Comparison of ENCODE assay signal across 13 mouse cellular contexts in the genomic region with DNA sequence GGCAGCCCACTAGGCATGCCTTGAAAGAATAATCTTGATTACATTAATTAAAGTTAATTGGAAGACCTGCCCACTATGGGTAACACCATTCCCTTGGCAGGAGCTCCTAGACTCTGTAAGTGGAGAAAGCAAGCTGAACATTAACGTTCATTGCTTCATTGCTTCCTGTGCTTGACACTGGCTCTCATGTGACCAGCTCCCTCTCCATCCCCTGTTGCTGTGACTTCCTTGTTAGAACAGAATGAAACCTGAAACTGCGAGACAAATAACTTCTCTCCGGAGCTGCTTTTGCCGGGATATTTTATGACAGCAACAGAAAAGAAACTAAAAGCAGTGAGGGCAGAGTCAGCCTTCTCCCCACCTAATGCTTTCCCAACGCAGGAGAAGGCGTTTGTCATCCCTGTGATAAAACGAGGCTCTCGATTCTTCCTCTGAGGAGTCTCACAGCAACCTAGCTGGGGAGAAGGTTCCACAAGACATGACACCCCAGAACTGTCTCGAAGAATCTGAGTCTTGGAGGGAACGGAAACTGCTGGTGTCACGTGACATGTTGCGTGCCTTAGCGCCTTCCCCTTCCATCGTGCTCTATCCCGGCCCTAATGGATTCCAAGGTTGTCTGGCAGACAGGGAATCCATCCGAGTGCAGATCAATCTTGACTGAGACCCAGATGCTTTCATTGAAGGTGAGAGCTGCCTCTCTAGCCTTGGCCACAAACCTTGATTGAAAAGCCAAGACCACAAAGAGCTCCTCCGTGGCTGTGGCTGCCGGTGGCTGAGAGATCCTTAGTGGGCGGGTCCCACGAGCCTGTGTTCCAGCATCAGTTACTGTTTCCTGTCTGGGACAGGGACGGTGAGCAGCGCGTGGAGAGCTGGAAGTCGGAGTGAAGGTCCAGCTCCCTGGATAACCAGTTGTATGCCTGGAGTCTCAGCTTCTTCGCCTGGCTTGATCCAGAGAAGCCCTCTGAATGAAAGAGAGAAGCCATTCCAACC. TPM values are rescaled to one million over a fixed set of nuclear protein-coding genes. Genes with fewer than 3 reads are reported as not detected.
DNase-seq lines count a peak whose midpoint lies in the region; ATAC-seq and TF ChIP-seq lines count a peak whose summit lies in the region.
"Had no signal": no experiment of that assay in that cellular context is flagged by ENCODE, and none has a peak within 500 bp of the region (broad histone marks: within the 10 kb centered on the region; RNA-seq: fewer than 3 reads in every experiment).

No protein-coding gene starts in this region.

- 70% methylated on average over 25 of the region's 25 CpGs for WGBS in lung, postnatal 0 days
- 85% methylated on average over 25 of the region's 25 CpGs for WGBS in limb, embryonic 10.5 days

- peak overlapping the region; percentile 63 for H3K27ac ChIP-seq in gastrocnemius, adult 2 months
- H3K27ac ChIP-seq in lung, postnatal 0 days (ENCODE audit: low read length), result no peak overlapping the region
- H3K27ac ChIP-seq in limb, embryonic 10.5 days, result peak overlapping the region; percentile 42; the same call in 1 of the 2 replicates

- no peak for DNase-seq in gastrocnemius, adult 2 months
- DNase-seq in gastrocnemius, postnatal 4 days (ENCODE audit: low spot score in 2 of 2), result no peak
- DNase-seq in lung, postnatal 0 days (ENCODE audit: low spot score), result peak; percentile 57
- no peak for DNase-seq in lung, postnatal 25 days (ENCODE audit: low spot score)
- DNase-seq in limb, embryonic 10.5 days (ENCODE audit: low spot score), result no peak
- peak; percentile 42 for DNase-seq in splenic B cell, adult 2 months (ENCODE audit: low read depth, low spot score)
- DNase-seq in left cerebral cortex, postnatal 25 days (ENCODE audit: low spot score in 2 of 2), result no peak
- no peak for DNase-seq in cerebellum, adult 8-10 months
- DNase-seq: cerebellum, postnatal 14 days; heart, postnatal 14 days; kidney, postnatal 25 days; lung, postnatal 36 days had no signal

- H3K27me3 ChIP-seq in lung, postnatal 0 days (replicated peaks; ENCODE audit: insufficient read depth, low read length), result no peaks in the 10 kb centered on the region
- H3K27me3 ChIP-seq in limb, embryonic 10.5 days (ENCODE audit: low read depth, poor library complexity, severe bottlenecking), result no peaks in the 10 kb centered on the region
- H3K27me3 ChIP-seq in splenic B cell, adult 2 months (ENCODE audit: control insufficient read depth, insufficient read depth, low read length, poor library complexity, severe bottlenecking), result no peaks in the 10 kb centered on the region
- H3K27me3 ChIP-seq: Patski had no signal

- peaks cover 10% of the 10 kb centered on the region; the same call in 1 of the 2 replicates for H3K4me1 ChIP-seq in lung, postnatal 0 days (ENCODE audit: insufficient read depth, low read depth, low read length)
- H3K4me1 ChIP-seq in limb, embryonic 10.5 days, result peaks cover 38% of the 10 kb centered on the region

- no peak for ATAC-seq in lung, postnatal 0 days
- ATAC-seq: Patski had no signal

- peak overlapping the region; percentile 45 for H3K4me3 ChIP-seq in gastrocnemius, adult 2 months
- H3K4me3 ChIP-seq in lung, postnatal 0 days (ENCODE audit: low read depth, low read length), result no peak overlapping the region
- H3K4me3 ChIP-seq in limb, embryonic 10.5 days, result no peak overlapping the region

- no peak overlapping the region for H3K9ac ChIP-seq in lung, postnatal 0 days (replicated peaks; ENCODE audit: low read depth)

- no peaks in the 10 kb centered on the region for H3K9me3 ChIP-seq in lung, postnatal 0 days (ENCODE audit: low read length)
- H3K9me3 ChIP-seq in limb, embryonic 10.5 days (replicated peaks), result no peaks in the 10 kb centered on the region

- TF ChIP-seq CTCF in gastrocnemius, adult 2 months (IDR thresholded peaks at IDR 0.05), result no peak
- TF ChIP-seq CTCF in lung, postnatal 0 days (IDR thresholded peaks at IDR 0.05), result no peak

- intact Hi-C loops in gastrocnemius, adult 2 months (cut with DNase I), result no loop called here
- intact Hi-C loops in left cerebral cortex, postnatal 25 days (cut with DNase I), result no loop called here

- H3K4me2 ChIP-seq in lung, postnatal 0 days (replicated peaks; ENCODE audit: low read depth, low read length), result no peak overlapping the region

- TF ChIP-seq EP300 in lung, postnatal 0 days (IDR thresholded peaks at IDR 0.05), result no peak

- no peaks in the 10 kb centered on the region for H3K36me3 ChIP-seq in lung, postnatal 0 days (ENCODE audit: insufficient read depth, low read length)
- H3K36me3 ChIP-seq in limb, embryonic 10.5 days, result peaks cover 14% of the 10 kb centered on the region
- H3K36me3 ChIP-seq in splenic B cell, adult 2 months (ENCODE audit: control insufficient read depth, insufficient read depth, low read length, poor library complexity, severe bottlenecking), result no peaks in the 10 kb centered on the region

RNA-seq across cellular contexts. Expression of a gene that starts 3.2 kb away (rescaled TPM):
- total RNA-seq in gastrocnemius, adult 2 months (2021), result 1 to 10 TPM in 1 of 2 experiments, under 1 TPM in 1; 0.78 to 1.5 TPM
- total RNA-seq in gastrocnemius, postnatal 4 days (2021), result 10 to 100 TPM; 14.7 to 17.1 TPM
- 7.4 and 7.7 TPM in 2 replicates for polyA plus RNA-seq in lung, postnatal 0 days (2015; fragmentation: Nextera tagmentation; extraction: Ambion mirVana)
- polyA plus RNA-seq in limb, embryonic 10.5 days (2016; fragmentation: Nextera tagmentation; extraction: Ambion mirVana), result 68.9 and 75.6 TPM in 2 replicates
- total RNA-seq in left cerebral cortex, postnatal 25 days (2021), result 1 to 10 TPM; 1.7 to 3.1 TPM

RNA-seq across cellular contexts. Expression of a gene that starts 12.1 kb away (rescaled TPM):
- 10 to 100 TPM; 40.5 to 44.8 TPM for total RNA-seq in gastrocnemius, adult 2 months (2021)
- 10 to 100 TPM; 37.0 to 40.0 TPM for total RNA-seq in gastrocnemius, postnatal 4 days (2021)
- polyA plus RNA-seq in lung, postnatal 0 days (2015; fragmentation: Nextera tagmentation; extraction: Ambion mirVana), result 203 and 206 TPM in 2 replicates
- 285 and 308 TPM in 2 replicates for polyA plus RNA-seq in limb, embryonic 10.5 days (2016; fragmentation: Nextera tagmentation; extraction: Ambion mirVana)
- 10 to 100 TPM; 56.6 to 60.4 TPM for total RNA-seq in left cerebral cortex, postnatal 25 days (2021)

RNA-seq across cellular contexts. Expression of a gene that starts 13.5 kb away (rescaled TPM):
- total RNA-seq in gastrocnemius, adult 2 months (2021), result 10 to 100 TPM; 11.3 to 25.5 TPM
- 10 to 100 TPM; 51.5 to 54.6 TPM for total RNA-seq in gastrocnemius, postnatal 4 days (2021)
- polyA plus RNA-seq in lung, postnatal 0 days (2015; fragmentation: Nextera tagmentation; extraction: Ambion mirVana), result 27.3 and 31.3 TPM in 2 replicates
- 10.7 and 11.8 TPM in 2 replicates for polyA plus RNA-seq in limb, embryonic 10.5 days (2016; fragmentation: Nextera tagmentation; extraction: Ambion mirVana)
- 1 to 10 TPM; 5.6 to 6.3 TPM for total RNA-seq in left cerebral cortex, postnatal 25 days (2021)

RNA-seq across cellular contexts. Expression of a gene that starts 46.6 kb away (rescaled TPM):
- total RNA-seq in gastrocnemius, adult 2 months (2021), result 1 to 10 TPM; 1.0 to 1.1 TPM
- total RNA-seq in gastrocnemius, postnatal 4 days (2021), result 10 to 100 TPM in 1 of 2 experiments, 1 to 10 TPM in 1; 9.7 to 10.3 TPM
- 14.3 and 14.5 TPM in 2 replicates for polyA plus RNA-seq in lung, postnatal 0 days (2015; fragmentation: Nextera tagmentation; extraction: Ambion mirVana)
- 4.0 and 5.7 TPM in 2 replicates for polyA plus RNA-seq in limb, embryonic 10.5 days (2016; fragmentation: Nextera tagmentation; extraction: Ambion mirVana)
- 1 to 10 TPM; 7.4 to 9.1 TPM for total RNA-seq in left cerebral cortex, postnatal 25 days (2021)

RNA-seq across cellular contexts. Expression of a gene that starts 46.8 kb away (rescaled TPM):
- 10 to 100 TPM; 39.3 to 45.5 TPM for total RNA-seq in gastrocnemius, adult 2 months (2021)
- 10 to 100 TPM; 45.6 to 49.6 TPM for total RNA-seq in gastrocnemius, postnatal 4 days (2021)
- 66.8 and 70.0 TPM in 2 replicates for polyA plus RNA-seq in lung, postnatal 0 days (2015; fragmentation: Nextera tagmentation; extraction: Ambion mirVana)
- 49.4 and 51.5 TPM in 2 replicates for polyA plus RNA-seq in limb, embryonic 10.5 days (2016; fragmentation: Nextera tagmentation; extraction: Ambion mirVana)
- 10 to 100 TPM; 81.3 to 87.8 TPM for total RNA-seq in left cerebral cortex, postnatal 25 days (2021)

Comparison
In these comparisons a context has a peak if more than half of its experiments do, and no peak if none do; other contexts are left out.
1. DNase-seq: peak in lung, postnatal 0 days (single experiment) and splenic B cell, adult 2 months (single experiment); none in gastrocnemius, adult 2 months (single experiment), gastrocnemius, postnatal 4 days (0 of 2), lung, postnatal 25 days (single experiment), limb, embryonic 10.5 days (single experiment), left cerebral cortex, postnatal 25 days (0 of 2) and cerebellum, adult 8-10 months (single experiment).